Mouse (Mus musculus) adrenal gland, adult 8-10 months (tissue): ENCODE data around the gene Fto. TPM values are rescaled to one million over a fixed set of nuclear protein-coding genes. Genes with fewer than 3 reads are reported as not detected.

Experiments used
- DNase-seq: peaks from one replicate; pipeline ENCODE4 v3.0.0; 2022
- total RNA-seq, 4 experiments: library from RNA; stranded (reverse); gene quantifications; 2 replicates each; pipeline ENCODE4 v1.2.4; 2022

Fto gene
- total RNA-seq, 4 experiments from 2014 or later: 73.8 to 102 (median 86.6) TPM

DNA sequence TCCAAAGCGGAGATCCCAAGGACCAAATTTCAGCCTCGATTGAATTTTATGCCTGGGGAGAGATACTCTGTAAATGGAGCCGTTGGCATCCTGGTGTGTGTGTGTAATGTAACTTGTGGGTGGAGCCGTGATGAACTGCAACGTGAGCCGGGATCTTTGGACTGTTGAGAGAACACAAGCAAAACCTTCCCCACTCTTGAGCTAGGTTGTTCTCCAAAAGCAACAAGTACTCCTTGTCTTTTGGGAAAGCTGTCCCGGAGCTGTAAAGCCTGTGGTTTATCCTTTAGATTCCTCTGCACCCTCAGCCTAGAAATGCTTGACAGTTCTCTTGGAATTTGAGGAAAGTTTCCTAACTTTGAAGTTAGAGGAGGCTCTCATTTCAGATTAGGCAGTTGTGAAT, 78.9 kb downstream of the Fto start:
- no peak for DNase-seq

DNA sequence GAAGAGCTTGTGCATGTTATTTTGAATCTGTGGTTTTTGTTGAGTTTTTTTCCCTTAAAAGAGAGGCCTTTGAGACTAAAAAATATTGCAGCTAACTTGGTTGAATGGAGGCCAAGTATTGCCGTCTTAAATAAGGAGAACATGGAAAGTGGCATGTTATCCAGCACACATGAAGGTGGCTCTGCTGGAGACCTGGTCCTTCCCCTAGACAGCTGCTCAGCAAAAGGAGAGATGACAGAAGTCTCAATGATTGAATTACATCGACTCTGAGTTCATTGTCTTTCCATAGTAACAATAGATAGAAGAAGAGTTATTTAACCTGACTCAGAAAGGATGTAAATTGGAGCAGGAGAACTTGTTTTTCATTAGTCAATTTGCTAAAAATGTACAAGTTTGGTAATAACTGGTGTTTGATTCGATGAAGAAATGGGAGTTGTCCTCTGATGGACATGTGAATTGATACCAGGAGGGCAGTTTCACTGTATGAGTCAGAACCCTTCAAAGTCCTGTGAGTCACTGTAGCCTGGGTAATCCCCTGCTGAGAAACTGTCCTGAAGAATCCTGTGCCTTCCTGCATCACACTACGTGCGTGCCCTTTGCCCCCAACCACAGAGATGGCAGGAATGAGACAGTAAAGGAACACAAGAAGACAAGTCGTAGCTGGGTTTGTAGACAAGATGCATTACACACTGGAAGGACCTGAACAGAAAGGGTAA, 82.2 kb downstream of the Fto start:
- peak; percentile 25 for DNase-seq

- DNase-seq: no peak
Observed at GRCm38 (mm10) chr8:91398053-91398452, 84.7 kb downstream of the Fto start.

DNA sequence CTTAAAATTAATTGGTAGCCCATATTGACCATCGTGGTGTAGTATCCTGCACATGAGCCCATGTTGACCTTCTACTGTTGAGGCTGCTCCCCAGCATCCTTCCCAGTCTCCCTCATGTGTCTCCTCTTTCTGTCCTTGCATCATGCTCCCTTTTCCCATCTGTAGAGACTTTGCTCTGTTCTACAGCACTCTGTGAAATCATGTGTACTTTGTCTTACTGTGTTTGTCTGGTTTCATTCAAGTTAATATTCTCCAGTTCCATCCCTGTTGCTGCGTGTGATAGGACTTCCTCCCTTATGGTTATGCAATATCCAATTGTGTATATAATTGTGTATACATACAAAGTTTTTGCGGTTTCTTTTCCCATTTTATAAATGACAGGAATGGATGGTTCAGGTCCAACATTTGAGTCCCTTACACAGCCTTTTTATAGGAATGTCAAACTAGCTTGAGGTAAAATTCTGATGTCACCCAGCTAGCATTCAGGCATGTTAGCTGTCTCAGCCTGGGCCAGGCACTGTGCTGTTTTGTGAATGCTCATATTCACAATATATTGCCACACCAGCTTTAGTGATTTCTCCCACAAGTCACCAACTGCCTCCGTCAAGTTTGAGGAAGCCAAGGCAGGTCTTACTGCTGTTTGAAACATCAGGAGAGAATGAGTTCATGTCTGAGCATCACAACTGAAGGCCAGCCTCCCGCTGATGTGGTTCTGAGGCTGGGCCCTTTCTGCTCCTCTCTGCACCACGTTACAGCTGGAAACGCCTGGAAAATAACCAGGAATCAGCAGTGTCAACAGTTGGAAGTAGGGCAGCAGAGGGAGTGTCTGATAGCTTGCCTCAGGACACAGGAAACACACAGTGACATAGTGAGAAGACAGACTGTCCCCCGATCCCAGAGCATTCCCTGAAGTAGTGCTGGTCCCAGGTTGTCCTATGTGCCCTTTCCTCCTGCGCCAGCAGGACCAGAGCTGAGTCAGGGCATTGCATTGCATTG, 90.0 kb downstream of the Fto start:
- no peak for DNase-seq

GRCm38 (mm10) chr8:91404311-91404710, 91.0 kb downstream of the Fto start:
- no peak for DNase-seq

- DNase-seq: no peak
Observed at GRCm38 (mm10) chr8:91405099-91405498, 91.8 kb downstream of the Fto start.

GRCm38 (mm10) chr8:91406624-91407290, 93.4 kb downstream of the Fto start:
- no peak for DNase-seq

DNA sequence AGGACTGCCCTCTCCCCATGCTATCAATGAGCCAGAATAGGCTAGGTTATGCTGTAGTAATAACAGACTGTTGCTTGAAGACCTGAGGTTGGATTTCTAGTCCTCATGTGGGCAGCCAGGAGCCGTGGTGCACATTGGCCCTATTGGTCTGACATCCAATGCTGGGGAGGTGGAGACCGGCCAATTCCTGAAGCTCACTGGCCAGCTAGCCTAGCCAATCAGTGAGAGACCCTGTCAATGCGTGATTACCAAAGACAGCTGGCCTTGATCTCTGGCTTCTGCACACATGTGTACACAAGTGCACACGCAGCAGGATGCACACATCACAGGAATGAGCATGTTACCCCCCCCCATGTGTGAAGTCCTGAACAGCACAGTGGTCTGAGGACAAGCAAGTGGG, 94.6 kb downstream of the Fto start:
- no peak for DNase-seq

GRCm38 (mm10) chr8:91410007-91410406, 96.7 kb downstream of the Fto start:
- DNase-seq: no peak

DNA sequence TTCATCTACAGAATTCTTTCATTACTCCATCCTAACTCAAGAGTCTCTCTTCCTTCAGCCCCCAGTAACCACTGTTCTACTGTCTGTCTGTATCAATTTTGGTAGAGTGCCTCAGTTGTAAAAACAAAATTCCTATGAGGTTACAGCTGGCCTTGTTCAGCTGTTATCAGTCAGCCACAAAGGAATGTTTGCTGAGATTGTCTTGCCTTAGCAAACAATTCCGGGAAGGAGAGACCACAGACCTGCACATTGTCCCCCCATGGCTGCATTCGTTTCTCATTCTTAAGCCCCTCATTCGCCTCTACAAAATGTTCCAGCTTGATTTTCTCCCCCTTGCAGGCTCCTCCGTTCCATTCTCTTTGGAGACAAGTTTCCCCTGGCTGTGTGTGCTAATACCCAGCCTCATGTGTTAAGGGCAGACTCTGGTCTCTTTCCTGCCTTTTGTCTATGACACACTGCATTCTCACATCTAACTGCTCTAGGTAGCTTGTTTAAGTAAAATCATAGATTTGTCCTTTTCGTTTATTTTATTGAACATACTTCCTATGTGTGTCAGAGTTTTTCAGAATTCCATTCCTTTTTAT, 111.3 kb downstream of the Fto start:
- DNase-seq: no peak

- no peak for DNase-seq
Observed at GRCm38 (mm10) chr8:91425251-91425866, 112.0 kb downstream of the Fto start.

- DNase-seq: no peak
Observed at GRCm38 (mm10) chr8:91426496-91426895, 113.2 kb downstream of the Fto start.

- no peak for DNase-seq
Observed at GRCm38 (mm10) chr8:91430333-91430940, 117.1 kb downstream of the Fto start.

DNA sequence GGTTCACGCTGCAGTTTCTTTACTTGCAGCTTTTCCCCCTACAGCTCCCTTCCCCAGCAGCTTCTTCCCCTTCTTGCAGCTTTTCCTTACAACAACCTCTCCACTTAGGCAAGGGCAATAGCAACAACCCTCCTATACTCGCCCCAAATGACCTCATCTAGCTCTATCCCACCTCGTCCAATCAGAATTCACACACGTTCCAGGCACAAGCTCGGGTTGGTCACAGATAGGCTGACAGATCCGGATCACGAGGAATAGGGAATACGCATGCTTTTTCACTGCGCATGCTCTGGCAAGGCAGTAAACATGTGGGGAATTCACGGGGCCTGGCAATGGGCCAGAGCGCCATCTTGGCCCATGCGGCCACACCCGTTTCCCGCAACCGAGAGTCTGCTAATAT, 122.7 kb downstream of the Fto start:
- DNase-seq: no peak

DNA sequence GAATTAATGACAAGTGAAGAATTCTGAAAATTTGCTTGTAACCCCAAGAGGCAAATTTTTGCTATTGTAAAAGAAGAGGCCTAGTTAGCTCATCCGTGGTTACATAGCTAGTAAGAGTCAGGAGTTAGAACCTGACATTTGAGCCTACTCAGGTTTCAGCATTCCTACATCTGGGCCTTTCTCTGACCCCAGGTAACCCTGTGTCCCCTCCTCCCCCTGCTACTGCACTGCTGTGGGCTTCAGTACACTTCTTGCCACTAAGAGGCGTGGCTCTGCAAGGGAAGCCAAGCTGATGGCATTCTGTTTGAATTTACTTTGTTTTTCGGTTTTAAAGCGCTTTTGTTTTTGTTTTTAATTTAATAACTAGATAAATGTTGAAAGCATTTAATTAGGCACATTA, 130.6 kb downstream of the Fto start:
- no peak for DNase-seq

- no peak for DNase-seq
Observed at GRCm38 (mm10) chr8:91444636-91445410, 131.5 kb downstream of the Fto start.

- DNase-seq: no peak
Observed at GRCm38 (mm10) chr8:91445516-91445915, 132.2 kb downstream of the Fto start.

GRCm38 (mm10) chr8:91446008-91446407, 132.7 kb downstream of the Fto start:
- DNase-seq: no peak

GRCm38 (mm10) chr8:91448667-91449329, 135.5 kb downstream of the Fto start:
- DNase-seq: no peak

DNA sequence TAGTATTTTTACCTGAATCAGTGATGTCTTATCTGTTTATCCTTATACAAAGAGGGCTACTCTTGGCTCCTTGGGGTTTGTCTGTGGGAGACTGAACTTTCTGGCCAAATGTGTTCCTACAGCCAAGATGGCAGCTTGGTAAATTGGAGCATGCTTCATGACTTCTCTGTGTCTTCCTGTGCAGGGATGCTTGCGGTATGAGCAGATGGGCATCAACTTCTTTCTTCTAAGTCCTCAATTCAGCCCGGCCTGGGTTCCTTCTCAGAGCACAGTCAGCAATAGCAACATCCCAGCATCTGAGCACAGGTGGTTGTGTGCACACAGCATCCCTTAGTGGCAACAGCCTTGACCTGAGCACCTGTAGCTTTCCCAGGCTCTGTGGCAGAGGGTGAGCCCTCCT, 141.6 kb downstream of the Fto start:
- no peak for DNase-seq
